Mouse (Mus musculus): ENCODE measurements at regions not wholly inside any gene's neighbourhood (a gene's known extent, or its start where the extent isn't known, plus 50 kb on each side); places are given as distances from the start of the nearest gene placed in this dataset.

DNA sequence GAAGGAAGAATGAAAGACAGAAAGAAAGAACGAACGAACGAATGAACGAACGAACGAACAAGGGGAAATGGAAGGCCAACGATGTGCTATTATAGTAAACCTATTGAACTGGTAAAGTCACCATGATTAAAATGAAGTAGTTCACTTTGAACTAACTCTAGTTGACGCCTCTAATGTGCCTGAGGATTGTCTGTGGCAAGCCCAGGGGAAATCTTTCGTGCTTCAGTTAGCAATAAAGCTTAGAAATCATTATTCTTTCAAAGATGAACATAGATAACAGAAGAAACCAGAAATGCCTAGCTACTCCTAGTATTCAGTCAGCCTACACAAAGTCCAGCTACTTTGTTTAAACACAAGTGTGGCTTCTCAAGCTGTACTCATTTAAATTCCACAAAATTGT is 515.9 kb upstream of the Tenm3 start:
- TF ChIP-seq CTCF (conservative IDR thresholded peaks at IDR 0.05; ENCODE audit: insufficient read depth, insufficient read length, low read depth, low read length) (no peak), POLR2A (IDR thresholded peaks at IDR 0.05; ENCODE audit: low read depth, low read length) (no peak)

All from kidney, adult 2 months (tissue).